Mouse (Mus musculus) lung, postnatal 0 days (tissue): ENCODE measurements around the gene Pitx2. TPM values are rescaled to one million over a fixed set of nuclear protein-coding genes. Genes with fewer than 3 reads are reported as not detected.

ENCODE experiments used
- ATAC-seq: fragments of 200-750 bp; cut with Nextera tagmentation; 2 replicates; pipeline ENCODE4 v1.8.0; 2017; ENCODE audit warnings: moderate library complexity
- DNase-seq: peaks from one replicate; pipeline ENCODE4 v3.0.0-alpha.2; 2016; ENCODE audit warnings: low spot score
- H3K27ac ChIP-seq: fragments of 300-500 bp; sonication (generic); 2 replicates; pipeline ENCODE4 v1.5.1; 2014; ENCODE audit warnings: antibody characterized with exemption, mild to moderate bottlenecking, low read length, mixed read lengths
- H3K27me3 ChIP-seq: fragments of 300-500 bp; sonication (generic); replicated peaks from 2 replicates; pipeline ENCODE4 v1.6.1; 2014; ENCODE audit warnings: low read length, mixed read lengths; ENCODE audit not compliant: insufficient read depth
- H3K36me3 ChIP-seq: fragments of 300-500 bp; sonication (generic); 2 replicates; pipeline ENCODE4 v1.6.1; 2014; ENCODE audit warnings: low read length, mixed read lengths; ENCODE audit not compliant: insufficient read depth
- H3K4me1 ChIP-seq: fragments of 300-500 bp; sonication (generic); 2 replicates; pipeline ENCODE4 v1.6.1; 2014; ENCODE audit warnings: antibody characterized with exemption, low read depth, low read length, mixed read lengths; ENCODE audit not compliant: insufficient read depth
- H3K4me2 ChIP-seq: fragments of 300-500 bp; sonication (generic); replicated peaks from 2 replicates; pipeline ENCODE4 v1.6.1; 2014; ENCODE audit warnings: low read depth, mild to moderate bottlenecking, low read length, moderate library complexity, mixed read lengths
- H3K4me3 ChIP-seq: fragments of 300-500 bp; sonication (generic); 2 replicates; pipeline ENCODE4 v1.5.1; 2014; ENCODE audit warnings: low read depth, low read length
- H3K9ac ChIP-seq: fragments of 300-500 bp; sonication (generic); replicated peaks from 2 replicates; pipeline ENCODE4 v1.6.1; 2014; ENCODE audit warnings: low read depth, mild to moderate bottlenecking
- H3K9me3 ChIP-seq: fragments of 300-500 bp; sonication (generic); 2 replicates; pipeline ENCODE4 v1.6.1; 2016; ENCODE audit warnings: low read length, mixed read lengths
- CTCF ChIP-seq: IDR thresholded peaks from 2 replicates; pipeline ENCODE4 v1.5.1; 2016; ENCODE audit warnings: antibody characterized with exemption, mild to moderate bottlenecking
- EP300 ChIP-seq: IDR thresholded peaks from 2 replicates; pipeline ENCODE4 v1.6.1; 2016; ENCODE audit warnings: antibody characterized with exemption, mild to moderate bottlenecking, control low read depth
- WGBS: fragments of 180-500 bp; shearing (Covaris S2); extraction: QIAGEN DNeasy Blood & Tissue Kit; methylation state at CpG from one replicate; pipeline ENCODE4 v1.1.7; 2014; 5-methylcytosine and 5-hydroxymethylcytosine counted together
- polyA plus RNA-seq: library from polyadenylated mRNA; unstranded; fragments of >200 nt; fragmentation: Nextera tagmentation; extraction: Ambion mirVana; gene quantifications from 2 replicates; pipeline ENCODE4 v1.2.1, GENCODE M21; 2015

Pitx2 gene
- polyA plus RNA-seq, 1 experiment from 2014 or later, result 1.5 TPM

DNA sequence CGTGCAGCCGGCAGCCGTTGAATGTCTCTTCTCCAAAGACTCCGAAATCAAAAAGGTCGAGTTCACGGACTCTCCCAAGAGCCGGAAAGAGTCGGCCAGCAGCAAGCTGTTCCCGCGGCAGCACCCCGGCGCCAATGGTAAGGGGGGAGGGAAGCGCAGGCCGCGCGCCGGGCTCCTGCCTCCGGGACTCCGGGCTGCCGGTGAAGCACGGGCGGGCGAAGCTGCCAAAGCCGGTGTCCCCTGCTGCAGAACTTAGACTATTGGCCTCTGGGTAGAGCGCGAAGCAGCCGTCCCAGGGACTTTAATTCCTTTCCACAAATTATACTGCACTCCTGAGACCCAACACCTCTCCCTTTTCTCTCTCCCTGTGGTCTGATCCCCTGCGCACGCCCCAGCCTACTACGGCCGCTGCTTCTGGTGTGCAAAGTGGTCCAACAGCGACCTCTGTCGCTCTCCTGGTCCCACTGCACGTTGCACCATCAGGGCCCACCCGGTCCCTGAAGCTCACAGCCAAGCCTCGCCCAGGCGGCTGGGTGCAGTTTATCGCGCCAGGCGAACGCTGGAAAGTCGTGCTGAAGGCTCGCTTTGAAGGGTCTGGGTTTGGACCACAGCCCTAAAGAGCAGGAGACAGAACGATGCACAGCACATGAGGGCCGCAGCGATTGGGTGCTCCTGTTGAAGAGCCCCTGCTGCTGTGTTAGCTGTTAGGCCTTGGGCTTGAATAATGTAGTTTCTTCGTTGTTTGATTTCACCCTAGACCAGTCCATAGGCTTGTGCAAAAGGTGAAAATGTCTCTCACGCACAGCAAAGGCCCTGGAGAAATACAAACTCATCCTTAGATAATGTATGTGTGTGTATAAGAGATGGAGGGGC is 5.0 kb downstream of the Pitx2 start:
- no peak overlapping the region for H3K27ac ChIP-seq
- H3K4me3 ChIP-seq, result peak overlapping the region; percentile 23
- TF ChIP-seq CTCF (peak; percentile 97), EP300 (no peak)
- H3K4me1 ChIP-seq, result no peaks in the 10 kb centered on the region
- peaks cover 86% of the 10 kb centered on the region for H3K27me3 ChIP-seq
- no peaks in the 10 kb centered on the region for H3K9me3 ChIP-seq
- peak overlapping the region; percentile 50 for H3K4me2 ChIP-seq
- H3K36me3 ChIP-seq, result no peaks in the 10 kb centered on the region
- H3K9ac ChIP-seq, result no peak overlapping the region
- 2% methylated on average over 46 of the region's 48 CpGs for WGBS
- peak; percentile 93 for ATAC-seq
- DNase-seq, result peak; percentile 86

DNA sequence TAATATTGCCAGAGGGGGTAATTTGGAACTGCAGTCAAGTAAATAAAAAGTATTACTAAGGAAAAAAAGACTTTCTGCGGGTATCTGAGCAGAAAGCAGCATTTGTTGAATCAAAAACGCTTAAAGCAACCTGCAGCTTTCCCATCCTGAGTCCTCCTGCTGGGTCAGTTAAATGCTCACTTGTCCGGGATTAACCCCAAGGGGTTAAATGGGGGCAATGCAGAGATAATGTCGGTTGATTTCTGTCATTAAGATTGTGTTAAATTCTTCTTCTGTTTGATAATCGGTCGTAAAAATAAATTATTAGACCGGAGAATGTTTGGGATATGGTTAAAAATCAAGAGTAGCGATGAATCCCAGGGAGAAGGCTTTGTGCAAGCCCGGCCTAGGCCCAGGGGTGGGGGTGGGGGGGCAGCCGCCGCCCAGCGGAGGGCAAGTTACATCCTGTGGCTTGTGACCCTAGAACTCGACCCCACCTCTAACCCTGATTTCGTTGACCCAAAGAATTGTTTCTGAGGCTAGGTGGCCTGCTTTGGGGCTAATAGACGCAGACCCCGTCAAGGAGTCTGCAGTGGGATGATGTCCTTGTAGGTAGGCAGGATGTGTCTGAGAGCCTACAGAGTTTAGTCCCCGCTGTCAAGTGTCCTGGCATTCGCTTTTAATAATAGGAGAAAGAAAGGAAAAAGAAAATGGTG is 6.0 kb downstream of the Pitx2 start:
- TF ChIP-seq EP300 (no peak), CTCF (no peak)
- Histone ChIP-seq H3K4me3 (no peak overlapping the region), H3K36me3 (no peaks in the 10 kb centered on the region)

DNA sequence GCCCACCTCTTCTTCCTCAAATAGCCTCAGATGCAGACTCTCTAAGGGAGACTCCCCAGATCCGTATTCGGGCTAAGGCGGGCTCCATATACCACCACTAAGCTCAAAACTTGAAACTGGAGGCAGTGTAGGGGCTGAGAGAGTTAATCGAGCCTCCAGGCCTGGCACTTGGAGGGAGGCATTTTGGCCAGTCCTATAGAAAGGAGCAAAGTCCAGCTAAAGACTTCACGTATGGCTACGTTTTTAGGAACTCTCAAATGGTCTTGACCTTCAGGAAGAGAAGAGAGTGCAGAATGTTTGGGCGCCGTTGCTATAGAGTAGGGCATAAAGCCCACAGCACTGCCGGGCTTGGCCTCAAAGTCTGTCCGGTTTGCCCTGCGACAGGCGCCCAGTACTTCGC is 7.1 kb downstream of the Pitx2 start:
- Histone ChIP-seq H3K36me3 (no peaks in the 10 kb centered on the region), H3K4me3 (no peak overlapping the region), H3K4me1 (no peaks in the 10 kb centered on the region), H3K27ac (no peak overlapping the region), H3K9ac (no peak overlapping the region), H3K4me2 (no peak overlapping the region), H3K27me3 (peaks cover 87% of the 10 kb centered on the region), H3K9me3 (no peaks in the 10 kb centered on the region)
- DNase-seq (no peak), ATAC-seq (no peak)
- WGBS, result 10% methylated on average over 13 of the region's 13 CpGs
- TF ChIP-seq EP300 (no peak), CTCF (no peak)

More for the DNA sequence above, 6.0 kb downstream of the Pitx2 start:
- Histone ChIP-seq H3K27me3 (peaks cover 86% of the 10 kb centered on the region), H3K4me2 (no peak overlapping the region), H3K27ac (no peak overlapping the region), H3K9ac (no peak overlapping the region), H3K9me3 (no peaks in the 10 kb centered on the region), H3K4me1 (no peaks in the 10 kb centered on the region)
- DNase-seq (no peak), ATAC-seq (no peak)
- WGBS, result 12% methylated on average over 18 of the region's 18 CpGs

DNA sequence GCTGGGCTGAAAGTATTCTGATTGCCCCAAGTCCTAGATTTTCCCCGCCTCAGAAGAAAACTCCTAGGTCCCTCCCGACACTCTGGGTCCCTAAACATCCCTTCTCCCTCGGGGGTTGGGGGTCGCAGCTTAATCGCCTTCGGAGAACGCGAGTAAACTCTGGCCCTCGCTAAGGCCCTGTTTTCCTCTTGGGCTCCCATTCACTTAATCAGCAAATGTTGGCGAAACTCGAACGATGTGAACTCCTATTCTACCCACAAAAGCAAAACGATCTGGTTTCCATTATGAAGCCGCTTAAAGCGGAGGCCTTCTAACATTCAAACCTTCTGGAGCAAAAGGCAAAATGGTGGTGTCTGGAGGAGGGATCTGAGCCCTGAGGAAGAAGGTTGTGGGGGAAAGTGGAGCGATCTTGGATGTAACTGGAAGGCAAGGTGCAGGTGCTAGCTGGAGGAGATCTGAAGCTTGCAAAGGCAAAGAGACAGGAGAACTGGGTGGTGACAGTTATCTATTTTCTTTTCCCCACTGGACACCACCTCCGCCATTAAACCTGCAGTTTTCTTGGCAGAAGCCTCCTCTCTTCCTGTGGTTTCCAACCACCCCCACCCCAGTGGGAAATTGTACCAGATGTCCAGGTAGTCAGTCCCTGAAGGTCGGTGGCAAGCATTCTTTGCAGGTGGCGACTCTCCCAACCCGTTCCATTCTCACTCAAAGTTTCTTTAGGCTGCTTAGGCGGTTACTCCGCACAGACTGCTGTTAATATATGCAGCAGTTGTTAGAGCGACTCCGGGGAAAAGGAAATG is 7.8 kb downstream of the Pitx2 start:
- H3K9me3 ChIP-seq, result no peaks in the 10 kb centered on the region
- ATAC-seq, result no peak
- TF ChIP-seq CTCF (no peak), EP300 (no peak)
- no peak for DNase-seq
- no peaks in the 10 kb centered on the region for H3K36me3 ChIP-seq
- no peak overlapping the region for H3K4me3 ChIP-seq
- H3K4me1 ChIP-seq, result no peaks in the 10 kb centered on the region
- 4% methylated on average over 24 of the region's 24 CpGs for WGBS
- no peak overlapping the region for H3K27ac ChIP-seq
- H3K9ac ChIP-seq, result no peak overlapping the region
- no peak overlapping the region for H3K4me2 ChIP-seq
- H3K27me3 ChIP-seq, result peaks cover 85% of the 10 kb centered on the region

- 11% methylated on average over 7 of the region's 7 CpGs for WGBS
- Histone ChIP-seq H3K4me1 (no peaks in the 10 kb centered on the region), H3K4me2 (no peak overlapping the region), H3K27ac (no peak overlapping the region), H3K4me3 (no peak overlapping the region), H3K36me3 (no peaks in the 10 kb centered on the region), H3K9me3 (no peaks in the 10 kb centered on the region), H3K9ac (no peak overlapping the region), H3K27me3 (peaks cover 83% of the 10 kb centered on the region)
- DNase-seq (no peak), ATAC-seq (no peak)
- TF ChIP-seq EP300 (no peak), CTCF (no peak)
These were observed 8.3 kb downstream of the Pitx2 start for GRCm38 (mm10) chr3:129208031-129208380.

GRCm38 (mm10) chr3:129208421-129208820 is 8.7 kb downstream of the Pitx2 start:
- Histone ChIP-seq H3K9me3 (no peaks in the 10 kb centered on the region), H3K4me2 (no peak overlapping the region), H3K4me1 (no peaks in the 10 kb centered on the region), H3K4me3 (no peak overlapping the region), H3K27ac (no peak overlapping the region), H3K27me3 (peaks cover 84% of the 10 kb centered on the region), H3K9ac (no peak overlapping the region), H3K36me3 (no peaks in the 10 kb centered on the region)
- ATAC-seq, result no peak
- no peak for TF ChIP-seq EP300
- no peak for TF ChIP-seq CTCF
- DNase-seq, result no peak
- WGBS, result 8% methylated on average over 10 of the region's 10 CpGs
